Mouse (Mus musculus): ENCODE results near the gene Smarcc2.

DNA sequence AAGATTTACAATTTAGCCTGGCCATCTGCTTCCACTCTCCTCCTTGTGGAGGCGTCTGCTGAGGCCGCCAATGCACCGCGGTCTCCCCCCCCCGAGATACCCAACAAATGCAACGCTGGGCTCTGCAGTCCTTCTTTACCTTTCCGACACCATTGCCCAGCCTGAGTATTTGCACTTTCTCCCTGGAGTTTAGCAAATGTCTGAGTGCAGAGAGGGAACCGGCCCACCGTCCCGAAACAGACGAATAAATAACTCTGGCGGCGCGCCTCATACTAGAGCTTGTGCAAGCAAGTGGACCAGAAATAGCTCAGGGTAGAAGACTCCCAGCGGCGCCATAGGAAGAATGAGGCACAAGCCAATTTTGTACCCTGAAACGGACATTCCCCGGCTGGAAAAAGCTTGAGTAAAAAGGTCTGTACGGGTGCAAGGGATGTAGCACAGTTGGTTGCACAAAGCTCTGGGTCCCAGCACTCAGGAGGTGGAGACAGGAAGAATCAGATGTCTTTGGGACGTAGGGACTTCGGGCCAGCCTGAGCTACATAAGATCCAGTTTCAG, 40.1 kb downstream of the Smarcc2 start:
- no peak for TF ChIP-seq CTCF (IDR thresholded peaks at IDR 0.05; ENCODE audit: borderline replicate concordance, insufficient read depth, low read length)
- peak; percentile 51 for TF ChIP-seq POLR2A (IDR thresholded peaks at IDR 0.05; ENCODE audit: low read depth, low read length)
